Mouse (Mus musculus) G1E (cell line): ENCODE measurements at regions not wholly inside any gene's neighbourhood (a gene's known extent, or its start where the extent isn't known, plus 50 kb on each side); places are given as distances from the start of the nearest gene placed in this dataset.

Source experiments
- CTCF ChIP-seq: IDR thresholded peaks from 2 replicates; pipeline ENCODE4 v1.5.1; 2012; ENCODE audit warnings: low read depth, low read length, inconsistent platforms, mixed read lengths
- TAL1 ChIP-seq: conservative IDR thresholded peaks from 2 replicates; pipeline ENCODE4 v1.6.1; 2012; ENCODE audit warnings: low read depth, low read length, inconsistent platforms, mixed read lengths

- TF ChIP-seq CTCF: no peak
- no peak for TF ChIP-seq TAL1
Measured at GRCm38 (mm10) chr4:105327711-105328471, 170.7 kb downstream of the Plpp3 start.
